Mouse (Mus musculus) brain, embryonic 18.5 days (tissue): ENCODE measurements around the gene Olfr94.
"Not testable (repeated sequence)": the region's sequence is repeated elsewhere in the genome, so short reads cannot be mapped to it uniquely, and the experiment has no call there.

Experiments
- DNase-seq: peaks from one replicate; pipeline ENCODE4 v3.0.0-alpha.2; 2012; ENCODE audit warnings: low read depth, low spot score

Gene Olfr94

DNA sequence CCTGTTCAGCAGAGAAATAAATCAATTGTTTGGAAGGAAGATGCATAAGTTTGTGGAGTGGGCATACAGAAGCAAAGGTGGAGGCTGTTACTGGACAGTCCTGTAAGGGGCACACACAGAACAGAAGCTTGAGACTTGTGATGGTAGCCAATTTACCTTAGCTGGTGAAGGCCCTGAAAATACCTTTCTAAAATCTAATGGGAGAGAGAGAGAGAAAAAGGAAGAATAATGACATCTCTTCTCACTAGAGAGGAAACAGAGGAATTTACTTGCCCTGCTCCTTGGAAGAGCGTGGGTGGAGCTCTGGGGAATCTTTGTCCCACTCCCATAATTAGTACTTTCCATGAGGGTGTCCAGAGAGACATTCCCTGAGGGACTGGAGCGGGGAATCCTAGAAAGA lies at the start of gene Olfr94:
TSS of gene Olfr94 (minus strand) at position 101 of the 400 bp plus-strand sequence.
- no peak for DNase-seq

DNA sequence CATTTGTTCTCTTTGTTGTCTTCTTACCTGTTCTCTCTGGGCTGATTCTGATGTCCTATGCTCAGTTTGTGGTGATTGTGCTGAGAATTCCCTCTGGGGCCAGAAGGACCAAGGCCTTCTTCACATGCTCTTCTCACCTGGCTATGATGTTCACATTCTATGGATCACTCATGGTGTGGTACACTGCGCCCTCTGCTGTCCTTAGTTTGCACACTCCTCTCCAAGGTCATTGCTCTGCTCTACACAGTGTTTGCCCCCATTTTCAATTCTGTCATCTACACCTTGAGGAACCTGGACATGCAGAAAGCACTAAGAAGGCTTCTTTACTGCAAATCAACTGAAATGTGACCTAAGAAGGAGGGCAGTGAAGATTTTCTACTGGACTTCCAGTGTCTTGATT lies 49.8 kb upstream of the Olfr94 start:
- no peak for DNase-seq

DNA sequence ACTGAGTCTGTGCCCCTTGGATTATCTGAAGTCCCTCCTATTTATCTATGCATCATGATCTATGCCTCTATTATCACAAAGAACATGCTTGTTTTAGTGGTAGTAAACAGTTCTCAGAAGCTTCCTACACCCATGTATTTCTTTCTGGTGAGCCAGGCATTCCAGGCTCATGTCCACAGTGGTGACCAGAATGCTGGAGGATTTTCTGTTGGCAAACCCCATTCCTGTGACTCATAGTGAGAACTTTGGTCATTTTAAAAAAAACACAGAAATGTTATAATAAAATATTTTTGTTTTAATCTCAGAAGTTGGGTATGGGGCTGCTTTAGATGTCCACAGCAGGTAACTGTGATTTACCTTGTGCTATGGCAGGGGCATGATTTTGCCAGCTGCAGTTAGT lies 48.7 kb upstream of the Olfr94 start:
- DNase-seq: no peak

DNA sequence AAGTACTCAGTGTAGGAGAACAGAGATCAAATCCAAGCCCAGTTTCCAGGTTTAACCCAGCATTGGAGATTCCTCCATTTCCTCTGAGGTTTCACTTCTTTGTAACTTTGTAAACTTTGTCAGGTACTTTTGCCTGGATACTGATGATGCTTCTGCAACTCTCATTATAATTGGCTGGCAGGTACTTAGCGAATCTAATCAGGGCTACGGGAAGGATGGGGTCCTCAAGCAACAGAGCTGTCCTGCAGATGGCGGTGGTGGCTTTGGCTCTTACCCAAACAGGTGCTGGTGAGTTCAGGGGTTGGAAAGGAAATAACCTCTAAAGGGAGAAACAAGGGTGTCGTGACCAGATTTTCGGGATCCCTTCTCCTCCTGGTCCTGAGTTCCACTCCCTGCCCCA lies 45.9 kb upstream of the Olfr94 start:
- no peak for DNase-seq

DNA sequence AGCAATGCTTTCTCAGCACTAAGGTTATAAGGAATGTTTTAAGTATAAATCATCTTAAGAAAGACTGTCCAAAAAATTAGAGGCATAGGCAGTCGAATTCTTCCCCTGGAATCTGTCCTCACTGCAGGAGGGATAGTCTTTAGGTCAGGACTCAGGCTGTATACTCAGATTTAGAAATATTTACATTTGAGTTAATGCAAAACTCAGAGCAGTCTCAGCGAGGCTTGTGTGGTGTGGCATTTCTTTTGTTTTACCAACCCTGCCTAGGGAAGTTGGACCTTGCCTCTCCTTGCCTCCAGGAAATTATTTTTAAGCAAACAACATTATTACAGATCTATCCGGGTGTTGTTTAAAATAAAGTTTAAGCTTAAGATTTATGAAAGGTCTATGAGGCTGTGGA lies 41.4 kb upstream of the Olfr94 start:
- no peak for DNase-seq

DNA sequence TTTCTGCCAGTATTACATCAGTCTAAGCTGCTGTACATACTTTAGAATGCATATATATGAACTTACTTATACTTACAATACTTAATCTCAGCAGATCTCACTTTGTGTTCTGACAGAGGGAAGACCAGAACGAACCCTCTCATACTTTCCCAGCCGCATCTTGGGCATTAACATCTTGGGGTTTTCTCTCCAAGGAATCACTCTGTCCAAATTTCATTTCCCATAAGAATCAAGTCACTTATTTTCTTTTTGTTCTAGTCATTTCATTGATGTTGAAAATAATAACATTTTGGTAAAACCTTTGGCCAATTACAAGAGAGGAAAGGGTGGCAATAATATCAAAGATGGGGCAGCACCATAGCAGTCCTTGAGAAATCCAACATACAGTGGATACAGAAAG lies 36.4 kb upstream of the Olfr94 start, which contains the start of gene Olfr97:
TSS of gene Olfr97 (minus strand) at position 101 of the 400 bp plus-strand sequence.
- DNase-seq: not testable (repeated sequence)

DNA sequence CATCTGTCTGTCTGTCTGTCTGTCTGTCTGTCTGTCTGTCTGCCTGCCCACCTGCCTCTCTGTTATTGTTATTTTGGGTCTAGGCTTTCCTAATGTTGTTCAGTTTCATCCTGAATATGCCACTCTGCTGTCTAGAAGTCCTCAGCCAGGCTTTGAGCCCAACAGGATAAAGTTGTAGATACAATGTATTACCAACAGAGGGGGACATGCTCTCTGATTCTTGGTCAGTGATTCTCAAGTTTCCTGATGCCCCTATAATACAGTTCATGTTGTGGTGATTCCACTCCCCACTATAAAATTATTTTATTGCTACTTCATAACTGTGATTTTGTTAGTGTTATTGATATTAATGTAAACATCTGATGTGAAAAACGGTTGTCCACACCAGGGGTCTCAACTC lies 21.1 kb upstream of the Olfr94 start:
- no peak for DNase-seq

DNA sequence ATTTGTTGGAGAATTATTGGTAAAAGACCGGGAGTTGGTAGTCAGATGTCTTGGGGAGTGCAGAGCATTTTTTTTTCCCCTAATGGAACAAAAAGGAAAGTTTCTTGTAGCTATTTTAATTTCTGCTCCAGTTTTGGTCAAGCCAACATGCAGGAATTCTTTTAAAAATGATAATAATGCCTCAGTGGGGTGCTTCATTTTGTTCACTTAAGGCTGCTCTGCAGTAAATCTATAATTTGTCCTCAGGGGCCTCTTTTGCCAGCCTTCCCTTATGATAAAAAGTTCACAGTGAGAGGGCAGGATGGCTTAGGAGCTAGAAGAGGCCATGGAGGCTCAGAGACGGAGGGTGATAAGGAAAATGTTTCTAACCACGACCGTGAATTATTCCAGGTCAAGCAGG lies 19.1 kb upstream of the Olfr94 start, which contains the start of gene Olfr96:
TSS of gene Olfr96 (plus strand) at position 301 of the 400 bp plus-strand sequence.
- no peak for DNase-seq

DNA sequence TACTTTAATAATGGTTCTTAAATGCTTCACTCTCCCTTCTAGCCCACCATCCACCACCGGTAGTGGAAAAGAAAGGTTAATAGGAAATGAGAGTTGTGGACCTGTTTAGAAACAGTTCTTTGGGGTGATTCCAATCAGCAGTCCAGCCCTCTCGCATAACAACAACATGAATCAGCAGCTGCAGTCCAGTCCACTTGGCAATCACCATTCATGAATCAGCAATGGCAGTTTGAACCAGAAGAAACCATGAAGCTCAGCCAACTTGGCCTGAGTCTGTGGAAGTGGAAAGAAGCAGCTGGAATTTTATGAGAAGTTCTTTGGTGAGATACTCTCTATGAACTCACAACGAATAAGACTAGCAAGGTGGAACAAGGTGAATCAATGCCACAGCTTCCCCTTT lies 17.7 kb upstream of the Olfr94 start:
- no peak for DNase-seq

DNA sequence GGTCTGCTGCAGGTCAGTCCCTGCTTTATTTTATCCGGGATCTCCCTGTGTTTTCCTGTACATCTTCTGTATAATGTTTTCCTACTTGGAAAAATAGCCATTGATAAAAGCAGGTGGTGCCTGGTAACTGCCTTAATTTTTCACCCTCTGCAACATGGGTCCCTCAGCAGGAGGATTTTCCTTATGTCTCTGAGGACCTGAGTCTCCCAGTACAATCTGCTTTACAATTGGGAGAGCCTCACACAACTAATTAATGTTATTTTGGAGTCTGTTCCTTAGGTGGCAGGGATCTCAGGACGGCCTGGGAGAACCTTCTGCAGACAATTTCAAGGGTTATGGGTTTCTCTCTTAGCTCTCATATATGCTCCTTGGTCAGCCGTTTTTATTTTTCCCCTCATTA lies 12.2 kb upstream of the Olfr94 start, which contains the start of gene Olfr95:
TSS of gene Olfr95 (minus strand) at position 101 of the 400 bp plus-strand sequence.
- DNase-seq: no peak

DNA sequence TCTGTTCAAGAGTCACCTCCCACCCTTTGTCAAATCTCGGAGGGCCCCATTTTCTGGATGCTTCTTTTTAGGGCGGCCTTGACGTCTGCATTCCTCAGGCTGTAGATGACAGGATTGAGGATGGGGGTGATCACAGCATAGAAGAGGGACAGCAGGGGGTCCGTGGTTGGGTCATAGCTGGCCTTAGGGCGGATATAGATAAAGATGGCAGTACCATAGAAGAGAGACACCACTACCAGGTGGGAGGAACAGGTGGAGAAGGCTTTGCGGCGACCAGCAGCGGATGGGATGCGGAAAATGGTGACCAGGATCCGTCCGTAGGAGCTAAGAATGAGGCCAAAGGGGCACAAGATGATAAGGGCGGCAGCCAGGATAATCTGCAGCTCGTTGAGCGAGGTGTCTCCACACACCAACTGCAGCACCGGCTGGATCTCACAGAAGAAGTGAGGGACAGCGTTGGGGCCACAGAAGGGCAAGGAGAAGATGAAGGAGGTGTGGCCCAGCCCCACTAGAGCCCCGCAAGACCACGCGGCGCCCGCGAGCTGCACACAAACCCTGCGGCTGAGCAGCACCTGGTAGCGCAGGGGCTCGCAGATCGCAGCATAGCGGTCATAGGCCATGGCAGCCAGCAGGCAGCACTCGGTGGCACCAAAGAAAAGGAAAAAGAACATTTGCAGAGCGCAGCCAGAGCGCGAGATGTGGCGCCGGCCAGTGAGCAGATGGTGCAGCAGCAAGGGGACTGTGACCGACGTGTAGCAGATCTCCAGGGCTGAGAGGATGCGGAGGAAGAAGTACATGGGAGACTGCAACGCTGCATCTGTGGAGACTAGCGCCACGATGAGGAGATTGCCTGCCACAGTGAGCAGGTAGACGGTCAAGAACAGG lies 10.3 kb upstream of the Olfr94 start:
- no peak for DNase-seq

DNA sequence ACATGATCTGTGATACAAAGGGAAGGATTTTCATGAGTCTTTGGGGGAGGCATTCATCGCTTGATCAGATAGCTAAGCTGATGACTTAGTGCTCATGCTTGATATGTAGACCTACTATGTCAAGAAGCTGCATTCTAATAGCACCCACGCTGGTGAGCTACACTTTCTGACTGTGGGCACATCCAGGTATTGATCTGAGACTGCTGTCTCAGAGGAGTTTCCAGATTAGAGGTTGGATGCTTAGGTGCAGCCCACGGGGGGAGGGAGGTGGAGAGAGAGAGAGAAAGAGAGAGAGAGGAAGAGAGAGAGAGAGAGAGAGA lies 3.1 kb upstream of the Olfr94 start:
- DNase-seq: no peak

DNA sequence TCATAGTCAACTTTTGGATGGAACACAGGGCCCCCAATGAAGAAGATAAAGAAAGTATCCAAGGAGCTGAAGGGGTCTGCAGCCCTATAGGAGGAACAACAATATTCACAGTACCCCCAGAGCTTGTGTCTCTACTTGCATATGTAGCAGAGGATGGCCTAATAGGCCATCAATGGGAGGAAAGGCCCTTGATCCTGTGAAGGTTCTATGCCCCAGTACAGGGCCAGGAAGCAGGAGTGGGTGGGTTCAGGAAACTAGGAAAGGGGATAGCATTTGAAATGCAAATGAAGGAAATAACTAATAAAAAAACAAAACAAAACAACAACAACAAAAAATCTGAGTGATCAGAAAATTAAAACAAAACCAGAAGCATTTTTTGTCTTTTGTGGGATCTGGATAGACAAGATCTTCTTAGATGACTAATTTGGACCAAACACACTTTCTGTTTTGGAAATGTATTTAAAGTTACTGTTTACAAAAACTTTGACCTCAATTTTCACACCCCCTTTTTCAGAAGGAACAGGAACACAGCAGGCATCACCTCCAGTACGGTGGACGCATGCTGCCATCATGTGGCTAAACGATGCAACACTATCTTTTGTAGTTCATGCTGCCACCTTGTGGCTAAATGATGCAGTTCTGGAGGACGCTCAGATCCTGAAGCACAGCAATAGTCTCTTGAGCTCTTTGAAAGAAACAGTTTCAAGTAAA lies 2.6 kb upstream of the Olfr94 start:
- DNase-seq: peak; percentile 62

DNA sequence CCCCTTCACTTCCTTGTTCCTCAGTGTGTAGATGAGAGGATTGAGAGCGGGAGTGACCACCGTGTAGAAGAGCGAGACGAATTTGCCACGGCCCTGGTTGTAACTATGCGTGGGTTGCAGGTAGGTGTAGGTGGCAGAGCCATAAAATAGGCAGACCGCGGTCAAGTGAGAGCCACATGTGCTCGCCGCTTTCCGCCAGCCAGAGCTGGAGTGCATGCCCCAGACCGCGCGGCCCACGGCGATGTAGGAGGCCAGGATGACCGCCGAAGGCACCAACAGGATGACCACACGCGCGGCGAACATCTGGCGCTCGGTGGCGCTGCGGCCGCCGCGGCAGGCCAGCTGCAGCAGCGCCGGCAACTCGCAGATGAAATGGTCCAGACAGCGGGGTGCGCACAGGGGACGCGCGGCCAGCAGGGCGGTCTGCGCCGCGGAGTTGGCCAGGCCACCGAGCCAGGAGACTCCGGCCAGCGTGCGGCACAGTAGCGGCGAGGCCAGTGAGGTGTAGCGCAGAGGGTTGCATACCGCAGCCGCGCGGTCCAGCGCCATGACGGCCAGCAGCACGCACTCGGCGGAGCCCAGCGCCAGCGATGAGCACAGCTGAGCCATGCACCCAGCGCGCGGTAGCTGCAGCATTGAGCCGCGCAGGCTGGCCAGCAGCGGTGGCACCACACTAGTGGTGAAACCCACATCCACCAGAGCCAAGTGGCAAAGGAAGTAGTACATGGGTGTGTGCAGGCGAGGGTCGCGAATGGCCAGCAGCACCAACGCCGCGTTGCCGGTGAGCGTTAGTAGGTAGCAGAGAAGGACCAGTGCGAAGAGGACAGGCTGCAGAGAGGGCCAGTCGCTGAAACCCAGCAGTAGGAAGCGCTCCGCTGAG lies 3.7 kb downstream of the Olfr94 start:
- peak; percentile 8 for DNase-seq

DNA sequence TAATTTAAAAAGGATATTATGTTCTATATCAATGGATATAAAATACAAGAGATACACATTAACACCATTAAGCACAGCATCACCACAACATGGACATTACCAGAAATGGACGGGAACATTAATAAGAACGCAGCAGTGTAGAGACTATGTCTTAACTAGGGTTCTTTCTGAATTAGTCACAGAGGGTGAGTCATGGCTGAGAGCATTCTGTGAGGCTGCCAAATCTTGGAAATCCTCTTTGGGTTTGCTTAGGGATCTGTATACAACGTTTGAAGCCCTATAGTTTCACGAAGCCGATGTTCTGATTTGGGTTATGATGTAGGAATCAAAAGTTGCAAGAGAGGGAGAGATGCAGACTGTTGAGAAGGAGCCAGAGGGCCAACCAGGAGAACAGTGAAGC lies 6.0 kb downstream of the Olfr94 start:
- no peak for DNase-seq

DNA sequence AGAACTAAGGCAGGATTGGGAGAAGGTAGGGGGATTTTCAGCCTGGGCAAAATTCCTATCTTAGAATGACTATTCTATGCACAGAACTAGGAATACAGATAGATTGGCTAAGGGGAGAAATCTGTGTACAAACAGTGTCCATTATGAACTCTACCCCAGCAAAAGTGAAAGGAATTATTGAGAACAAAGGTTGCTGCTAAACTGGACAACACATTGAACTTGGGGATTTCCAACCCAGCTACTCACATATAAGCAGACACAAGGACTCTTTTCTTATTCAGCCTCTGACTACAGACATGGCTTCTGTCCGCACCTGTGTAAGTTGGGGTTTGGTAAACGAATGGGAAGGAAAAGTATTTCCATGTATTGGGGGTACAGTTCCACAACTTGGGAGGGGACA lies 7.1 kb downstream of the Olfr94 start, which contains the start of gene Ubd:
TSS of gene Ubd (plus strand) at position 237 of the 400 bp plus-strand sequence.
- no peak for DNase-seq

DNA sequence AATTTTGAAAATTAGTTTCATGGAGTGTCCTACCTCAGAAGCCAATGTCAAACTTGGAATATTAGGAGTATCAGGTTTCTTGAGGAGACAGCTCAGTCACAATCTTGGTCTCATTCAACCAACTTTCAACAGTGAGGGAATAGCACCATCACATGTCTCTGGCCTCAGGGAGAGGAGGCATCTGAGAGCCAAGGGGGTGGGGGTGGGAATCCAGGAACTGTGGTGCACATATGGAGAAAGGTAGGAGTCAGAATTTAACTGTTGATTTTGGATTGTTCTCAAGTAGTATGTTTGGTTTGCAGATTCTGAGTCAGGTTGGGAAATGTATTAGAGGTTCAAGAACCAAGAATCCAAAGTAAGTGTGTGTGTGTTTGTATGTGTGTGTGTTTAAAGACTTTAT lies 7.8 kb downstream of the Olfr94 start:
- no peak for DNase-seq

DNA sequence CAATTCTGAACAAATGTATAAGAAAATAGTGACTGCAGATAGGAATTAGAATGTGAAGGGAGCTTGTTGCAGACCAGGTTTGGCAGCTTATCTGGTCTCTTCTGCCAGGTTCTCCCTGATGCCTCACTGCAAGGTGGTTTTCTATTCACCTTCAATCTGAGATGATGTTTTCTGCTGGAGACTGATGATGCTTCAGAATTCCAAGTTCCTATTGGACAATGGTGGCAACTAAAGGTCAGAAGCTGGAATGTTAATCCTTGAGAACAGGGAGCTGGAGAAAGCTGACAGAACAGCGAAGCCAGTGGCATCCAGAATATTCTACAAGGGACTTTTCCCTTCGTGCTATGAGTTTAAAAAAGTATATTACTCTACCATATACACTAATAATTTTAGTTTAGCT lies 10.1 kb downstream of the Olfr94 start:
- no peak for DNase-seq

DNA sequence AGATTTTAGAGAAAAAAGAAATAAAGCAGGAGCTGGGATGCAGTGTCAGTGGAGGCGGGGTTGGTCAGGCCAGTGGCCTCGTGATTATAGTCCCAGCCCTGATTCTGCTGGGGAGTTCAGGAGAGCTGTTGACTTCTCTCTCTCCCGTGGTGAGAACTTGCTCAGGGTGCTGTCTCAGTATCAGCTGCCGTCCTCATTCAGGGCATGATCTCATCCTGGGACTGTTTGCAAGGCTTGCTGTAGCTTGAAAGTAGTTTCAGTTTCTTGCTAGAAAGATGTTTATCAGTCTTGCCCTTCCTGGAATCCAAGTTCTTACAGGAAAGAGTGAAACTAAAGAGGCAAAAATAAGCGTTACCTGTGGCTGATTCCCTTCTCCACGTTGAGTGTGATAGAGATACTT lies 15.3 kb downstream of the Olfr94 start:
- DNase-seq: no peak

DNA sequence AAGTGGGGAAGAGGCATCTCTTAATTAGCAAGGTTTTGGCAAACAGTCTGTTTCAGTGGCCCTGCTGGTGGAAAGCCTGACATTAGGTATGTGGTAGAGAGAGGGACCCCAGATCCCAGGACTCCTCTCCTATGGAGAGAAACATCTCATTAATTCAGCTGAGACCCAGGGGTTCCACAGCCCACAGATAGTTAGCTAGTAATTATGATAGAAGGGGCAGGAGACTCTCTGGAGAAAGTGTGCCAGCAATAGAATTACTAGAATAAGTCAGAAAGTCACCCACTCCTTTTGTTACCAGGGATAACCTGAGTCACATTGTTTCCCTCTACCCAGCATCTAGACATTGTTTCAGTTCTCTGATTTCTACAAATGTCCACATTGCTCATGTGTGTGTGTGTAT lies 39.4 kb downstream of the Olfr94 start, which contains the start of gene Olfr93:
TSS of gene Olfr93 (minus strand) at position 101 of the 400 bp plus-strand sequence.
- no peak for DNase-seq
